Mouse (Mus musculus) mouse trophoblast stem cell (cell line): Measurements from ENCODE around the gene Has3.
"Not testable (repeated sequence)": the region's sequence is repeated elsewhere in the genome, so short reads cannot be mapped to it uniquely, and the experiment has no call there.

ENCODE experiments used
- in situ Hi-C, 2 experiments: fragments of 300-500 bp; cut with MseI, MboI; formaldehyde crosslinking; loops; 2 replicates in 1 of 2; 3 replicates in 1 of 2; pipeline ENCODE4 v1.15.1; 2025

Has3 gene

DNA sequence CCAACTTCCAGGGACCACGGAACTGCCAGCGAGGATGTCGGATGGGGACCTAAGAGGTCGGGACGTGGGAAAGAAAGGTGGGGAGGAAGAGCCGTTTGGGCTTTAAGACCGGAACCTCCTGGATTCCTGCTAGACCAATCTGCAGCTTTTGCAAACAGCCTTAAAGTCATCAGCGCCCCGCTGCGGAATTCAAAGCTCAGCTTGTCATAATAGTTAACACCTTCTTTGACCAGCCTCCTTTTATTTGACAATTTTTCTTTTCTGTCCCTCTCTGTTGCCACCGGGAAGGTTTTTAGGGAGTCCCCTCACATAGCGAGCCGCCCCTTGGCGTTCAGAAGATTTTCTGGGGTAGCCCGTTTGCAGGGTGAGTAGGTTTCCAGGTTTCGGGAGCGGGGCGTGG, at the start of gene Has3:
Has3 (plus strand) TSS at position 192 of the 400 bp plus-strand sequence.
- in situ Hi-C loops = no loop called here

DNA sequence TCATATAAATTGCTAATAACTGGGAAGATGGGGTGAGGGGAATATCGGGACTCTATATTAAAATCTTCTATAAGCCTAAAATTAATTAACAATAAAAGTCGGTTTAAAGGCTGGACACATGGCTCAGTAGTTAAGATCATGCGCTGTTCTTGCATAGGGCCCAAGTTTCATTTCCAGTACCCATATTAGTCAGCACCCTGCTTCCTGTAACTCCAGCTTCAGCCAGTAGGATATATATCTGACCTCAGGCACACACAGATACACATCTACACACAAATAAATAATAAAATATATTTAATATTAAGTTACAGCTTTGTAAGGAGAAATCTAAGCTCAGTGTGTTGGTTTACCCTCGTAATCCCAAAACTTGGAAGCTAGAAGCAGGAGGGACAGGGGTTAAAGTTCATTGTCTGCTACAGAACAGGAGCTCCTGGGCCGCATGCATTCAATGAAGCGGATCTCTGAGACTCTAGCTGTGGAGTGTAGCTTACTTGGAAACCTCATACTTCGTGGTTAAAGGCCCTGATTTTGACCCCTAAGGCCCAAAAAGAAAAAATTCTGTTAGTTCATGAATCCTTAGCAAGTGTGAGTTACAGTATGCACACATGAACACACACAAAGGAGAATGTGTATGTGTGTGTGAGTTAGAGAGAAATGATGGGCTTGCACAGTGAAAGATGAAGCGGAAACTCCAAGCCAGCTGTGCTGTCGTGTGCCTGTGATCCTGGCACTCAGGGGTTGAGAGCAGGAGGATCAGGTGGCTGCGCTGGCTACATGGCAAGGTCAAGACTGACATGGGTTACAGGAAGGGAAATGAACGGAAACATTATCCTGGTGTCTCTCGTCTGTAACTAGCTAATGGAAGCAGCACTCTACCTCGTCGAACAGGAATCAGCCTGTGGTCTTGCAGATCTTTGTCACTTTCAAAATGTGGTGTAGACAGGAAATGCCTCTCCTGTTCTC, 49.2 kb upstream of the Has3 start:
- in situ Hi-C loops = no loop called here

DNA sequence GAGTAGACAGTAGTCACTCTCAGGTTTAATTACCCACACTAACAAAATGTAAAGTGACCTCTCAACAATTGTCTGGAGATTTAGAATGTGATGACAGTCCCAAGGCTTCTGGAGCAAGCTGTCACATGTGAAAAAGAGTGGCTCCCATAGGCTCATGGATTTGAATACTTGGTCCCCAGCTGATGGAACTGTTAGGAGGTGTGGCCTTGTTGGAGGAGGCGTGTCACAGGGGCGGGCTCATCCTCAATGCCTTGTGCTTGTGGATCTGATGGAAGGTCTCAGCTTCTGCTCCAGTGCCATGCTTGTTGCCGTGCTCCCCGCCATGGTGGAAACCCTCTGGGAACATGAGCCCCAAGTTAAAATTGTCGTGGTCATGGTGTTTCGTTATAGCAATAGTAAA, 41.1 kb upstream of the Has3 start:
- in situ Hi-C loops = no loop called here

DNA sequence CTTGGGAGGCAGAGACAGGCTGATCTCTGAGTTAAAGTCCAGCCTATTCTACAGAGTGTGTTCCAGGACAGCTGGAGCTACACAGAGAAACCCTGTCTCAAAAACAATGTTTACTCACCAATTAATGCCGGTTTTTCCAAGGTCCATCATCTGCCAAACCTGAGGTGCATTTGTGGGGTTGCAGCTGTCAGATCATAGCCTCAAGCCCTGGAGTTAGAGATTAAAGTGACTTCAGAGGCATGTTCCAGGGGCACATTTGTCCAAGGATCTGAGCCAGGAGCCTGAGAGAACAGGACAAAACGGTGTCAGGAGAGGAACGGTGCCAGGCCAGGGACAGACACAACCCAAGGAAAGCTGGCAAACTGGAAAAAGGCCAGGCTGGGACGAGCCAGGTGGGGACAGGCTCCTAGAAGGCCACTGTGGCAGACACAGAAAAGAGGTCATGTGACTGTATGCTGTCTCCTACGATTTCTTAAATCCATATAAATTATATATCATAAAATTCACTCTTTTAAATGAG, 40.5 kb upstream of the Has3 start:
- in situ Hi-C loops = no loop called here

DNA sequence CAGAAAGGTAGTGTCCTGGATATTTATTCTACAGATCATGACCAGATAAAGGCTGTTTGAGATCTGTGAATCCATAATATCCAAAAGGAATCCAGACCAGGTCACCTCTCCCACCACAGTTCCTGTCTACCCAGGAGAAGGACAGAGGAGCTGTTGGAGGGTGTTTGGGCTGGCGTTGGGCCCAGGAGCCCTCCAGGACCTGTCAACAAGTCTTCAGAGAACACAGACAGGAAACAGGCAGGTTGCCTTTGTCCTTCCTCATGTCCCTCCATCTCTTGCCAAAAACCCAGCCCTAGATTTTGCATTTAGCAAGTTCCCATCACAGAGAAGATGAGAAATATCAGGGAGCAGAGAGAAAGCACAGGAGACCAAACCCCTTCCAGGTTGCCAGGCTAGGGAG, 35.1 kb upstream of the Has3 start:
- in situ Hi-C loops = no loop called here

DNA sequence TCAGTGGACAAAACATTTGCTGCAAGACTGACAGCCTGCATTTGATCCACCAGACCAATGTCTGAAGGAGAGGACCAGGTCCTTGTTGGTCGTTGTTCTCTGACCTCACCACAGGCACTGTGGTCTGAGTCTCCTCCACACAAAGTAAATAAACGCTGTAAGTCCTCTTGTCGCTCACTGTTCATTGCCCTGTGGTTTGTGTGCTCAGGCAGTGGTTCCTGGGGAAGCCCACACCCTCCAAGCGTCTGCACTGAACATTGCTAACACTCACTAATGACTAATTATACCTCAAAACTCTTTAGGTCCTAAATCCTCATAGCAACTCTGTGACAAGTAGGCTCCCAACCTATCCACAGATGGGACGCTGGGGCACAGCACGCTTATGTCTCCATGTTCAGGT, 33.5 kb upstream of the Has3 start:
- in situ Hi-C loops = no loop called here

DNA sequence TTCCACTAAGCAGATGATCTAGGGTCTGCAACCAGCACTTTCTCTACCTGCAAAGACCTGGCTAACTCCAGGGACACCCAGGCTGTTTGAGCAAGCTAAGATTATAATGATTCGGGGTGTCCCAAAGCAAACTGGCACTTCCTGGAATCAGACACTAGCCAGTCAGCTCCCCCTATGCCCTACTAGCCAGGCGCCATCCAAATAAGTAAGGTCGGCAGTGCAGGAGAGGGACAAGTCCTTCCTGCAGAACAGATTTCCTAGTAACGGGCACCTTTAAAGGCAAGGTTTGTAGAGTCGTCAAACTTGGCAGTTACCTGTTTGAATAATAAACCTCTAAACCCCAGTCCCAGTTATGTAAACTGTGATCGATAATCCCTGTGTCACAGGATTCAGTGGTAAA, 31.2 kb upstream of the Has3 start:
- in situ Hi-C loops = no loop called here

DNA sequence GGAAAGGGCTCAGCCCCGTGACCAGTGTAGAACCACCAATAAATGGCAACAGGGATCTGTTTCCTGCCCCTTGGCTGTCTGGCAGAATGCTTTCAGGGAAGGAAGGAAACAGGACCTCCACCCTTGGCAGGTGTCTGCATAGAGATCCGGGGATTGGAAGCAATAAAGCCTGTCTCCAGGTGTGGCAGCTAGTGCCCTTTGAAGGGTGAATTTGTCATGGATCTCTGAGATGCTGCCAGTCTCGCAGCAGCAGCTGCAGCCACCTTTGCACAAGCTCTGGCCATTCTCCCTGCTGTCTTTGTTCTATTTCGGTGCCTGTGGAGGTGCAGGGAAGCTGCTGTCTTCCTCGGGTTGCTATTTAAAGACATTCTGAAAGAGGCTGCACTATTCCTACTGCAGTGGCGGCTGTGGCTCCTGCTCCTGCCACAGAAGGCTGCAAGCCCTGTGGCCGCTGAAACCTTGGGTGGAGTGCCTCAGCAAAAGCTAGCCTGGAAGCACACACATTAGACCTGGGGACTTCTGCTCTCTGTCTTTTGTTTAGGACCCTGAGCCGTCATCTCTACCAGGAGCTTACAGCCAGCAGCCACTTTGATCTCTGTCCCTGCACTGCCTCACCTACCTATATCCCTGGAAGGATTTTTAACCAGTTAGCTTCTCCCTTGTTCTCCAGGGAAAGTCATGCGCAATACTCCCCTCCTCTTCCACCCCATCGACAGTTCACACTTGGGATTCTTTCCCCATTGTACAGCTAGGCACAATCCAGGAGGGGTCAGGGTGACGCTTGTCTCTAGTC, 30.6 kb upstream of the Has3 start:
- in situ Hi-C loops = no loop called here

DNA sequence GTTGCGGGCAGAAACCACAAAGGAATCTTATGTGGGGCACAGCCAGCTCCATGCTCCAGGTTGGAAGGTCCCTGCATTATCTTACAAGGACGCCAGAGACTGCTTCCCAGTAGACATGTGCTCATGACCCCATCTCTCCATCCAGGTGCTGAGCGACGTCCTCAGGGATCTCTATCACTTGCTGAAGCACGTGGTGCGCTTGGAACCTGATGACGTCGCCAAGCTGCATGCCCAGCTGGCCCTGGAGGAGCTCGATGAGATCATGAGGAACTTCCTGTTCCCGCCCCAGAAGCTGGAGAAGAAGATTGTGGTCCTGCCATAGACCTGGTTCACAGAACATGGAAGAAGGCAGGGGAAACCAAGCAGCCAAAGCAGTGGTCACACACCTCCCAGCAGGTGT, 20.0 kb upstream of the Has3 start:
- in situ Hi-C loops = no loop called here

DNA sequence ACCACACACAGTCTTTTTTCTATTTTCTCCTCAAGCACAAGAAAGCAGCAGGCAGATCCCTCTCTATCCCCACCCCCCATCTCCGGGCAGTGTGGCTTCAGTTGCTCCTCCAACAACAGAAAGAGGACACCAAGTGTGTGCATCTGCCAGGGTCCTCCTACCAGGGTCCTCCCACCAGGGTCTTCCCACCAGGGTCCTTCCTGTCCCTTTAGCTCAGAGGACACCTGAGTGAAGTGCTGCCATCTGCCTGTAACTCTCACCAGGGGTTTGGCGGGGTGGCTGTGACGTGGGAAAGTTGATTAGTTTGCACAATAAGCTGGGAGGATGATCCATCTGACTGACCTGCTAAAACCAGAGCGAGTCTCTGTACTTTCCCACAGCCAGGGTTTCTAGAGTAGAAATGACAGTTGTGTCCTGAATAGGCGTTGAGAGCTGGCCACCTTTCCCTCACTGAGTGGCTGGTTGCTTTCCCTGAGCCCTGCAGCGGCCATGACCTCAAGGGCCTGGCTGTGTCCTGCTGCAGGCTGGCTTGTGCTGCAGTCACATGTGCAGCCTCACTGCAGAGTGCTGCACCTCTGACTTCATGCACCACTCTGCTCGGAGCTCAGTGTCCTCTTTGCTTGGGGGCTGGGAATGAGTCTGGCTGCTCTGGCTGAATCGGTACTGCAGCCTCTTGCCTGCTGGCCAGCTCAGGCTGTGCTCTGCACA, 15.4 kb upstream of the Has3 start:
- in situ Hi-C loops = no loop called here

DNA sequence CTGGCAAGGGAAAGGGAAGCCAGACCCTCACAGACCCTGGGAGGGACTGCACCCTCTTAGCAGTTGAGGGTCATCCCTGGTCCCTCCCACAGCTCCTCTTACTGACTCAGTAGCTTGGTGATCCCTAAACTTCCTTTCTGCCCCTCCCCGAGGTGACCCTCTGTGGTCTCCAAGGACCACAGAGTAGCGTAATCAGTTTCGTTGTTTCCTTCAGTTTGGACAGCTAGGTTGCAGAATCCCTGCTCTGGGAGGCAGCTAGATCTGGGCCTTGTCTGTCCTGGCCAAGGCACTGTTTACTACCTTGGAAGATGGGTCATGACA, 14.8 kb upstream of the Has3 start:
- in situ Hi-C loops = no loop called here

DNA sequence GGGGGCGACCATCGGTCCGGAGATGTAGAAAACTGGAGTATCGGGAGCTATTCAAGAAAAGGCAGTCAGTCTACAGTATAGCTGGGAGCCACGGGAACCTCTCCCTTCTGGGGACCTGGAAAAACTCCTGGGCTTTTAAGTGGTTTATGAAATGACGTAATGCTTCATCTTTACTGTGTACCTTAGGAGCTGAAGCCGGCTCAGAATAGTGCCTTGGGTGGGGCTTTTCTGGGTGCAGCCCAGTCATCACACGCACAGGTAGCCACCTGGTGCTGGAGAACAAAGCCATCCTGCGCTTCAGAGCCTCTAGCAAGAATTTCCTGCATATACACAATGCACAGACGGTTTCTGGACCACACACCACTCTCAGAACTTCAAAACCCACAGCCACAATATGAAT, 7.2 kb upstream of the Has3 start:
- in situ Hi-C loops = no loop called here

DNA sequence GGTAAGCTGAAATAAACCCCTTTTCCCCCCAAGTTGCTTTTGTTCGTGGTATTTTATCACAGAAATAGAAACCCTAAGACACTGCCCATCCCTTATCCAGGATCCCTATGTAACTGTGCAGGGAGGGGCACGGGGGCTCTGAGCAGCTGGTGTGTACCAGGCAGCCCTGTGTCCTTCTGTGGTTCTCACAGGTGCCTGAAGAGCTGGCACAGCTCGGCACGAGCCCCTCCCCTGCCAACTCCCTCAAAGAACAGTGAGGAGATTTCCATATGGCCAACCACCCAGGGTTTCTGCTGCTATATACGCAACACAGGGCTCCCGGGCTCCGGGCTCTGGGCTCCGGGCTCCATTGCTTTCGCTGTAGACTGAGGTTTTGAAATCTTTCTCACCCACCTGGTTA, 4.7 kb upstream of the Has3 start:
- in situ Hi-C loops = no loop called here

DNA sequence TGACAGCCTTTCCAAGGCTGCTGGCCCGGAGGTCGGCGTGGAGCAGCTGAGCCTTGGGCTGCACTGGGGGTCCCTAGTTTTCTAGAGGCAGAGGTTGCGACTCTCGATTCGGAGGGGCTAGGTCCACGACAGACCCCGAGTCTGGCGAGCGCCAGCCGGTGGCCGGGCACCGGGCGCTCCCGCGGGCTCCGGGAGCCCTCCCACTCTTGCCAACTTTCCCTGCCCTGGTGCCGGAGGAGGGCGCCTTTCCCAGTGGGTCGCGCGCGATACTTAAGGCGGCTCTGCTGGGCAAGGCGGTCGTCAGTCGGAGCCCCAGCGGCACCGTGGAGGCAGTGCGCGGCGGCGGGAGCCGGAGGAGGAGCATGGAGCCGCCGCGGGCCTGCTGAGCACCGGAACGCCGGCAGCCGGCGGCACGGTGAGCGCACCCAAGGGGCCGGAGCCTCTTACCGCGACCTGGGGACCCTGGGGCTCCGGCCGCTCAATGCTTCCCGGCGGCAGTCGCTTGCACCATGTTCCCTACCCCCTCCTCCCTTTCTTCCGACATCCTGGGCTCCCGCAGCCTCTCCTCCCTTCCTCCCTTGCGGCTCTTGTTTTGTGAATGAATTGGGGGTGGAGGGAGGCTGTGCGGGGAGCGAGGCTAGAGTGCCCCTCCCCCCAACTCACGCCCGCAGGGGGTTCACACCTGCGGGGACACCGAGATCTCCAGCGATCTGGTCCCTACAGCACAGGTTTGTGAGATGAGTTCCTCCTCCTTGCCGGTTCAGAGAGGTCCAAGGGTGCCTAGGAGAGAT, 690 bp downstream of the Has3 start:
- in situ Hi-C loops = no loop called here

DNA sequence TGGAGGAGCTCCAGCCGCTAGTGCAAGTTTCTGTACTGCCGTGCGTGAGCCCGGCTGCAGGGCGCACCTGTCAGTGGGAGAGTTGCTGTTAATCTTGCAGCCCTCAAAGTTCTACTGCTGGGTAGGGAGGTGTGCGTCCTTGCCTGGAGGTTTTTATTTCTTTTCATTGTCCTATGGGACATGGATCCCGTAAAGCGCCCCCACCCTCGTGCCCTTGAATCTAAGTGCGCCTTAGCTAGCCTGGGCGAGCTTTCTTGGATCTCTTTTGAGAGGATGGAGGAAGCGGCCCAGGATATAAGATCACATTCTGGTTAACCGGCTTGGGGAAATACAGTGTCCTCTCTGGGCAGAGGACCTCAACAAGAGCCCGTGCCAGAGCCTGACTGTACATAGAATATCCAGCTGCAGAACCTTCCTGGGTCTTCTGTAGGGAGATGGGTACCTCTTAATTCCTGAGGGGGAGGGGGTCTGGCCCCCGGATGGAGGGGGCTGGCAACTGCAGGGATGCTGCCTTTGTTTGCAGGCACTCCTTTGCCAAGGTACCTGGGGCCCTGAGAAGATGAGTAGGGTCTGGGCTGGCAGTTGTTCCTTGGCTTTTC, 1.4 kb downstream of the Has3 start:
- in situ Hi-C loops = no loop called here

DNA sequence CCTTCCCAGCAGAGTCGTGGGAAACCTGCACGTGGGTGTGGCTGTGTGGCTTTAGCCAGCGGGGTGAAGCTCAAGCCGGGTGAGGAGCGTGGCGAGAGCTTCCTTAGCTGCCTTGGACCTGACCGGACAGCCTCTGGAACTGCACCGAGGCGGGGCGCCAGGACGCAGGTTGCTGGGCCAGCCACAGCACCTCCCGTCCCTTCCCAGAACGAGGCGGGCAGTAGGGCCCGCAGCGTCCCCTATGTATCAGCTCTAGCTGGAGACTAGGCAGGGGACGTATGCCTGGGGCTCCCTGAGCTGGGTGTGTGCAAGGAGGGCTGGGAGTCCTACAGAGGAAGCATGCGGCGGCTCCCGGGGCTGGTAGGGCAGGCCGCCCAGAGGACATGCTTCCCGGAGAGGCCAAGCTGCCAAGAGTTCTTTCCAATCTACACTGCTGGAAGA, 1.9 kb downstream of the Has3 start:
- in situ Hi-C loops = no loop called here

DNA sequence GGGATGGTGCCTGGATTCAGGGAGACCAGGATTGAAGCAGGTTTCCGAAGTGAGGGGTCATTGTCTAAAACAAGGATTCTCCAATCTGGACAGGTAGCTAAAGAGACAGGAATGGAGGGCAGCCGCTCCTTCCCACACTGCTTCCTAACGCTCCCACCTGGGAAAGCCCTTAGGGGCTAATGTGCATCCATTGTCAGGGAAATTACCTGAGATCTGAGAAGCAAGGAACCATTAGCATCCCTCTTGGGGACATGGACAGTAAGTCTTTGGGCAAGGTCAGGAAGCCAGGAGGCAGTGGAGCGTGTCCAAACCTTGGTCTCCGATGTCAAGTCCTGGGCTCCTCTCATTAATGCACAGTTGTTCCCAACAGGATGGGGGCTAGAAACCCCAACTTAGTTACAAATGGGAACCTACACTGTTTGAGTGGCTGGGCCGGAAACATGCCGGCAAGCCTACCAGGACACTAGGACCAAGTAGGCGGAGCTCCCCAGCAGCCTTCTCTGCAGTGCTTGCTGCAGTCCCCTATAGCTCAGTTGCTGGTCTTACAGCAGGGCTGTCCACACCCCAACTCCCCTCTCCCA, 2.5 kb downstream of the Has3 start:
- in situ Hi-C loops = no loop called here

DNA sequence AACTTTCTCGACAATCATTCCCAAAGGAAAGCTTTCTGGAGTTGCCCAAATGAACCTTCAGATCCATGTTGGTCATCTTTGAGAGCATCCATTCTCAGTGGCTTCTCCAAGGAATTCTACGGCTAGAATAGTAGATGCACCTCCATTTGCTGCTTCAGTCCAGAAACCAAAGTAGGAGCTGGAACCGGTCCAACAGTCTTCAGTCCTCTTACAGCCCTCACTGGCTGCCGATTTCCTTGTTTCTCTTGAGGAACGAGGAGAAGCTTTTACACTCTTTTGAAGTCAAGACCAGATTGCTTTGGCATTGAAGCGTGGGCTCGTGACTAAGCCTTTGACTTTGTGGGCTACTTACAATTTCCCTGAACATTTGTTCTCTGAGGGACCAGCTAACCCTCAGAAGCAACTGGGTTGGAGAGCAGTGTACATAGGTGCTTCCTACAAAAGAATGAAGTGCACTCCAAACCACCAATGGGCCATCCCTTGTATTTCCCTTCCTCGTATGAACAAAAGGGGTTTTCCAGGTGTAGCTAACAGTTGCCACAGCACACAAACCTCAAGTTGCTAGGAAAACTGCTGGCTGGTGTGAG, 10.2 kb downstream of the Has3 start:
- in situ Hi-C loops = no loop called here

DNA sequence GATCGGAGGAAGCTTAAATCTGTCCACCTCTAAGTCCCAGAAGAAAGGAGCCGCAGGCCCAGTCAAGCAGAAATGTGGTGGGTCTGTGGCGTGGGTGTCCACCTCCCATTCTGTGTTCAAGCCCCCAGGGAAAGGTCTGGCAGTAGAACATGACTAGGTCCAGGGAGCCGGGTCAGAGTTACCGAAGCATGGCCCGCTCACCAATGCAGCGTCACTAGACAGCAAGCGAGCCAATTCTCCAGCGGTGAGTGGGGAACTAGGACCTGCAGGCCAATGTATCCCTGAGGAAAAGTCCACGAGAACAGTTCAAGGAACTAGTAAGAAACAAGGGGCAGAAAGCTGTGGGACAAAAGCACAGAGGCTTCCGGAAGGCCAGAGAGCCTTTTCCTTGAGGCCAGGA, 14.1 kb downstream of the Has3 start:
- in situ Hi-C loops = not testable (repeated sequence)

DNA sequence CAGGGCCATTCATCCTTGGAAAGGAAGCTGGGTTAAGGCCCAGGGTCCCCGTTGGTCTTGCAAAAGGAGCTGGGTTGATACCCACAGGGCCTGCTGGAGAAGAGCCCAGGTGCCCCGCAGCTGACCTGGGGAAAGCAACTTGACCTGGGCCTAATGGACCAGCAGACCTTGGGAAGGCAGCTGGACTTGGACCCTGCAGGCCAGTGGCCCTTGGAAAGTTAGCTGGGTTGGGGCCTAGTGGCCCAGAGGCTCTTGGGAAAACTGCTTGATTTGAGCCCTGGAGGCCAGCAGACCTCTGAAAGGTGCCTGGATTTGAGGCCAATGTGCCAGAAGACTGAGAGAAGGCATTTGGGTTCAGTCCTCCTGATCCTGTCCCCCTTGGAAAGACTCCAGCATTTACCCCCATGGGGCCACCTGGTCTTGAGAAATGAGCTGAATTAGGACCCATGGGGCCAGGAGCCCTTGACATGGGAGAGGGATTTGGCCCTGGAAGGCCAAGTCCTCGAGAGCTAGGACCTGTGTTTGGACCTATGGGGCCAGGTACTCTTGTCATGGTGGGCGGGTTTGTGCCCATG, 14.9 kb downstream of the Has3 start:
- in situ Hi-C loops = loop anchor here in 1 of 2 experiments (5.0 kb wide), 1 partner anchor 188 kb away; no protein-coding TSS in a partner anchor
